Mouse (Mus musculus) lung, postnatal 36 days (tissue): Measurements from ENCODE around the gene Col12a1.
"Not testable (repeated sequence)": the region's sequence is repeated elsewhere in the genome, so short reads cannot be mapped to it uniquely, and the experiment has no call there.

Source experiments
- DNase-seq: peaks from one replicate; pipeline ENCODE4 v3.0.0; 2022; ENCODE audit warnings: mixed read lengths

Gene Col12a1

DNA sequence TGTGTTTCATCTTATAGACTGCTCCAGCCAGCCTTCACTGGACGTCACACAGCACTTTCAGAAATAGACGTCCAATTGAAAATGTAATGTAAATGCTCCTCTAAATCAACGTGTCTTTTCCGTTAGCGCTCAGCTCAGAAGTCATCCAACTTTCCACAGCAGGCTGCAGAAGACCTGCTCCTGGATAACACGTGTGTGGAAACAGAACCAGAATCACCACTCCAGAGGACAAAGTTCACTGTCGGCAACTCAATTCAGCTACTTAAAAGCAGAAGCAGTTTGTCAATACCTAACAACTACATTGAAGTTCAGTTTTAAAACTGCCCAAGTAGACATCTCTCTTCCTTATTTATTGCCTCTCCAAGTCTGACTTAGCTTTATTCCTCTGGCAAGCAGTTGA, 29.3 kb downstream of the Col12a1 start:
- no peak for DNase-seq

DNA sequence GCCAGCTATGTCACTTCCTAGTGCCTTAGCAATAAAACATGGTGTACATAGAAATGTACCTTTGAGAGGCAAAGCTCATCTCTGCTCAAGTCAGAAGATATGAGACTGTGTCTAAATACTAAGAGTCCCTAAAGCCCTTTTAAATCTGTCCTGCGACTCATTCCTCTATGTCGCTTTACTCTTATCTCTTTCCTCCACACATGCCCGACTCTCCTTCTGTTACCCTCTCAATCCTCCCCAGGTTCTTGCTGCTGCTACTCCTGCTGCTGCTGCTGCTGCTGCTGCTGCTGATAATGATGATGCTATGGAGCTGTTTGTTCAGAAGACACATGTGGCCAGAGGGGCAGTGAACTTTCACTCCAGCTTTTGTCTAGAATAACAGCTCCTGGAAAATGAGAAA, 31.4 kb downstream of the Col12a1 start:
- no peak for DNase-seq

DNA sequence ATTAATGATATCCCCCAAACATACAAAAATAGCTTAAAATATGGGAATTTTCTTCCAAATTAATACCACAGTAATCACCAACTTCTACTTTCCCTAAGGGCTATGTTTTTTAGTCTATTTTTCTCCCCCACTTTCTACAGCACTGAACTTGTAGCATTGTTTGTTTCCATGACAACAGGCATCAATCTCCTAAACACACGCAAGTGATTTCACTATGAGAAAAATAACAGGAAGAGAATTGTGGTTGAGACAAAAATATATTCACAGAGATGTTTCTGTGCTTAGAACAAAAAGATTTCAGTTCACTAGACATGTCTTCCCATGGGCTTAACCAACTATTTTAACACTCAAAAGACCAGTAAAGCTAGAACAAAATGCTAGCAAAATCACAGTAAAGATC, 32.6 kb downstream of the Col12a1 start:
- DNase-seq: no peak

GRCm38 (mm10) chr9:79680453-79681240, 38.0 kb downstream of the Col12a1 start:
- peak; percentile 45 for DNase-seq

DNA sequence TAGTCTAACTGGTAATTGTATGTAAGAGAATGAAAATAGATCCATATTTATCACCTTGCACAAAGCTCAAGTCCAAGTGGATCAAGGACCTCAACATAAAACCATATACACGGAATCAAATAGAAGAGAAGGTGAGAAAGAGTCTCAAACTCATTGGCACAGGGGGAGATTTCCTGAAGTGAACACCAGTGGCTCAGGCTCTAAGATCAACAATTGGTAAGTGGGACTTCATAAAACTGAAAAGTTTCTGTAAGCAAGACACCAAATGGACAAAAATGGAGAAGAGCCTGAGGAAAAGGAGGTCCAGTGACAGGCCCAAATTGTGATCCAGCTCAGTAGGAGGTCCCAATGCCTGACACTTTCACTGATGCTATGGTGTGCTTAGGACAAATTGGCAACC, 49.8 kb downstream of the Col12a1 start:
- not testable (repeated sequence) for DNase-seq

- DNase-seq: no peak
Observed at GRCm38 (mm10) chr9:79653327-79654150, 65.1 kb downstream of the Col12a1 start.

DNA sequence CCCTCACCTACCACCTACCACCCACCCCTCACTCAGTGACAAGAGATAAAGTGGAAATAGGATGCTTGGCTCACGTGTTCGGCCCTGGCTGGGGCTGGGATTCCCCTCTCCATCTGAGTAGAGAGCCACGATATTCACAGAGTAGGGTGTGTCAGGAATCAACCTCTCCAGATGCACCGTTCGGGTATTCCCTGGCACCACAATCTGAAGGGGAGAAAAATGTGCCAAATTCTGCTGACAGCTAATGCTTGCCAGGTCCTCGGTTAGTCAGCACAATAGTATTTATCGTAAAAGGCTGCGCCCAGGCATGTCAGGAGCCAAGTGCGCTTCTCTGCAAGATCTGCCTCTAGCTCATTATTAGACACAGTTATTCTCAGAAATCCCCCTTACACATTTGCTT, 70.0 kb downstream of the Col12a1 start:
- DNase-seq: no peak

- DNase-seq: no peak
Observed at GRCm38 (mm10) chr9:79645757-79646156, 72.9 kb downstream of the Col12a1 start.

- peak; percentile 54 for DNase-seq
Observed at GRCm38 (mm10) chr9:79639430-79640090, 79.1 kb downstream of the Col12a1 start.

- peak; percentile 22 for DNase-seq
Observed at GRCm38 (mm10) chr9:79637879-79638278, 80.8 kb downstream of the Col12a1 start.

DNA sequence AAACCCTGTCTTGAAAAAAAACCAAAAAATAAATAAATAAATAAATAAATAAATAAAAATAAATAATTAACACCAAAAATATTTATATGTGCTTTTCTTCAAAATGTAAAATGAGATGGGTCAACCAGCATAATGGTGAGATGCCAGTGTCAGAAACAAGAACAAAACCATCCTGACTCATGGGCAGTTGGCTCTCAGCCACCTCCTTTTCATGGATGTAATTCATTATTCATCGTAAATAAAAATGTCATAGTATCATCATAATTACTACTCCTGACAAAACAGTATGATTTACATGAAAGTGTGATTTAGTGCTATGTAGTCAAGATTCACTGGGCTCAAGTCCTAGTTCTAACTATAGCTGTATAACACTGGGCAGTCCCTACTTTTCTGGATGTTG, 84.6 kb downstream of the Col12a1 start:
- no peak for DNase-seq

DNA sequence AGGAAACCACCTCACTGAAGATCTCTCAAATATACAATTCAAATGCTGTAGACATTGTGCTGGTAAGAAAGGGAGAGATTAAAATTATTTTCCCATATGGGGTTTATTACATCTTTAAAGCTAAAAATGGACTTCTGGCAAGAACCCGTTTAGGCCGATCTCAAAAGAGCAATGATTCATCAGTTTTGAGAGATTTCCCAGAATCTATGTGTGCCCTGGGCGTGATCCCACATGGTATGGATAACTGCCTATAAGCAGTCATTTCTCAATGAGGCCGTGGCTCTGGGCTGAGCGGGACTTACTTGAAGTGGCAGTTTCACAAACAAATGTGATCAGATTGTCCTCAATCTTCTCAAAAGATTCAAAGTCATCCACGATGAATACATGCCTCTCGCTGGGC, 87.4 kb downstream of the Col12a1 start:
- DNase-seq: no peak

- DNase-seq: no peak
Observed at GRCm38 (mm10) chr9:79618839-79619597, 99.6 kb downstream of the Col12a1 start.

DNA sequence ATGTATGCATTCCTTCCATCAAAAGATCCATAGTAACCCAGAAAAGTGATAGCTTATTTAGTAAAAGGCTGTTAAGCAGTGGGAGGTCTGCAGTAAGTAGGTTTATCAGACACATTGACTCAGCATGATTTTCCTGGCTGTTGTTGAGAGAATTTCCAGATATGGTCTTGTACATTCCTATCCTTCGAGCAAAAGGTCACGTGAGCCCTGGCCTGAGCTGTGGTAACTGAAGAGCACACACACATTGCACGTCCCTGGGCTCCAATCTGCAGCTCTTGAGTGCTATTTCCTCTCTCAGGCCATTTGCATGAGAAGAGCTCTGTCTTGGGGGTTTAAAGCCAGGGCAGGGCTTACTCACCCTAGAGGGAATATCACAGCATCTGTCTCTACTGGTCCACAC, 101.3 kb downstream of the Col12a1 start:
- peak; percentile 51 for DNase-seq

DNA sequence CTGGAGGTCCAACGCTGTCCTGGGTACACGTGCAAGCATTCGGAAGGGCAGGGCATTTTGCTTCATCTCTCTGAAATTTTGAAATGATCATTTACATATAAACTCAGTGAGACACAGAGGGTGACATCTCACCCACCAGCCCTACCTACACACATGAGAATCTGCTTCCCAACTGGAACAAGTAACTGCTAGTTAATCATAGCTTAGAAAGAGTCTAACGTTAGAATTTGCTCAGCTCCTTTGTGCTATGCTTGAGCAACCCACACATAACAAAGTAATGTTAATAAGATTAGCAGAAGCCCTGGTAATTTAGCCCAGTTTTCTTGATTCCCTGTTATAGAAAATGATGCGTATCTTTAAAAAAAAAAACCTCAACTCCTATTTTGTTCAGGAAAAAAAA, 102.6 kb downstream of the Col12a1 start:
- no peak for DNase-seq

DNA sequence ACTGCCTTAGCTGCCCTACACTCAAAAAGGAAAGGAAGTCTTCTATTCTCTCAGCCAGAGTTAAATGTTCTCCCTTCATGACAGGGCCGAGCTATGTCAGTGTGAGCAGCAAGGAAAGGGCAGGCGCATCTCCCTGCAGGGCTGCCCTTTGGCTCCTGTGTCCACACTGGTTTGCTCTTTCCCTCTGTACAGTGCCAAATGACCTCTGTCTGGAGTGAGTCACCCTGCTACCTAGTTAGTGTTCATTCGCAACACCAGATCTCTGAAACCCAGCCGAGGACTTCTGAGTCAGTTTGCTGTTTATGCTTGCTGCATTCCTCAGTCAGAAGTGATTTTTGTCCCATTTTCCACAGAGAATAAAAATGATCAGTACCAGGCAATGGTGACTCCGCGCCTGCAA, 108.3 kb downstream of the Col12a1 start:
- DNase-seq: peak; percentile 62

DNA sequence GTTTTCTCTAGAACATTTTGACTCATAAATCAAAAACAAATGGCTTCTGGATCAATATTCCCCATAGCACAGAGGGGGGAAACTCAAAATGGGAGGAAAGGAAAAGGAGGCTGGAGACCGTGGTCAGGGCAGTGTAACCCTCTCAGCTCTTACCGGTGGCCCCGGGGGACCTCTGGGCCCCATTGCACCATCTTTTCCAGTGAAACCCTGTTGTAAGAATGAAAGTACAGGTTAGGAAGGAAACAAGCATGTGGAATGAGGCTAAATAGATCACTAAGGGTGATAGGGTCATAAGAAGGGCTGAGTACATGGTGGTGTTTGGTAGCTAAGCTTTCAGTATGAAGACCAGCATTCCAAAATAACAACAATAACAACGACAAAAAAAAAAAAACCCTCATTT, 109.0 kb downstream of the Col12a1 start:
- no peak for DNase-seq

DNA sequence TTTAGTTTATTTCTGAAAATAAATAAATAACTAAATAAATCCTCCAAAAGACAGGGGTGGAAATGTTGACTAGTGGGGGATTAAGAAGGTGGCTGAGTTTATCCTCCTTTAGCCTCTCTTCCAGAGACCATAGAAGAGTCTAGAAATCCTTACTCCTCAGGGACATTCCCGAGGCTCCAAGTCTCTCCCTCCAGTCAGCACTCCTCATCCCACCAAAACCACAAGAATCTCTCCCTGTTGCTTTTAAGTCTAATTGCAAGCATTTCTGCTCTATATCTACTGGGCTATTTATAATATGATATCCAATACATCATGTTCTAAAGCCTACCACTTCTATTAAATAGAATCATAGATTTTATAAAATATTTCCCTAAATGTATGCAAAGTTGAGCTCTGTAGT, 109.8 kb downstream of the Col12a1 start:
- DNase-seq: no peak

- peak; percentile 20 for DNase-seq
Observed at GRCm38 (mm10) chr9:79608062-79608531, 110.5 kb downstream of the Col12a1 start.

GRCm38 (mm10) chr9:79606122-79606521, 112.5 kb downstream of the Col12a1 start:
- no peak for DNase-seq

DNA sequence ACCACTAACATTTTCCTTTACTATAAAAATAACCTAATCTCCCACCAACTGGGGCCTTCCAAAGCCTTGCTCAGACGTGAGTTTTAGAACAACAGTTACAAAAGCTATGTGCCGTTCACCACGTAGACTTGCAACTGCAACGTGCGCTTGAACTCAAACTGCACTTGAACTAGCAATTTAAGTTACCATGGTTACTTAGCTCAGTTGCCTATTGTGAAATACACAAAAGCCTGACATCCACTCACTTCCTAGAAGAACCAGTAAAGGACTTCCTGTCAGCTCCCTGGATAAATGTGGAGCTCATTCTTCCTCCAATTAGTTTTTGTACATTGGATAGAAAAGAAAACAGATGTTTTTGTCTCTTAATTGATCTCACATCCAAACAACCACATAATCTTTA, 112.9 kb downstream of the Col12a1 start:
- peak; percentile 10 for DNase-seq

DNA sequence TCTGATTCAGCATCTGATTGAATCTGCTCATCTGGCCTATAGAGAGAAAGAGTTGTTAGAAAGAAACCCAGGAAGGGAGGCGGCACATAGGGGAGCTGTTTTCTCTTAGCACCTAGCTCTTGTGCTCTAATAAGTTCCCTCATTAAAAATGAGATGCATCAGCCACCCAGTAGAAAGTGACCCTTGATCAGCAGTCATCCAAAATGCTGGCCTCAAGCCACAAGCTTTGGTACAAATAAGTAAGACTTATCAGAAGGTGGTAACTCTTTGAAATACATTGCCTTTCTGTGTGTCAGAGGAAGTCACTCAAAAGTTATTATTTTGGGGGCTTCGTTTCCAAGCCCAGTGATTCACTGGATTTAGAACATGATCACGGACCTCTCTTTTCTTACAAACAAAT, 114.1 kb downstream of the Col12a1 start:
- DNase-seq: no peak

DNA sequence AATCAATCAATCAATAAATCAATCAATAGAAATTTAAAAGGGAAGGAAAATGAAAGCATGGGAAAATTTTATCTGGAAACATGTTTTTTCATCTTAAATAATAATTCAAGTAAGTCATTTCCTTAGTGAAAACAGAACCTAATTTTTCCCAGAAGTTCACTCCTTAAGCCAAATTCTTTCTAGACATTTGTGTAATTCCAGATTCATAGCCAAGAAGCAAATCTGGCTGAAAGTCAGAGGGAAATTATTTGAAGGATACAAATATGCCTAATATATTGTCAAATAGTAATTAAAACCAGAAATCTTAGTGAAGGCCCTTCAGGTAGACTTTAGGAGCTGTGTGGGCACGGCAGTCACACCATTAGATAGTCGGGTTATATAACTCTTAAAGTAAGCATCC, 115.2 kb downstream of the Col12a1 start:
- DNase-seq: no peak
